Mouse (Mus musculus): ENCODE results near the gene Pfdn5. TPM values are rescaled to one million over a fixed set of nuclear protein-coding genes. Genes with fewer than 3 reads are reported as not detected.

Pfdn5 gene
- polyA plus RNA-seq, 1 experiment from 2014 or later, result 464 TPM

- no peak for ATAC-seq
- Histone ChIP-seq H3K4me2 (ENCODE audit: low read length) (no peak overlapping the region), H3K9me3 (ENCODE audit: control insufficient read depth, low read length) (no peaks in the 10 kb centered on the region), H3K36me3 (ENCODE audit: control insufficient read depth, insufficient read depth, low read length) (no peaks in the 10 kb centered on the region; the same call in 1 of the 2 replicates), H3K4me1 (ENCODE audit: control insufficient read depth, insufficient read depth, low read depth, low read length) (peaks cover 6% of the 10 kb centered on the region), H3K27me3 (replicated peaks; ENCODE audit: control insufficient read depth, insufficient read depth, low read length) (no peaks in the 10 kb centered on the region), H3K4me3 (ENCODE audit: low read length) (no peak overlapping the region), H3K27ac (ENCODE audit: low read depth, low read length) (no peak overlapping the region), H3K9ac (ENCODE audit: low read depth, low read length) (no peak overlapping the region)
- 81% methylated on average over 4 of the region's 4 CpGs for WGBS
Observed at GRCm38 (mm10) chr15:102346444-102346843, 20.5 kb downstream of the Pfdn5 start.

DNA sequence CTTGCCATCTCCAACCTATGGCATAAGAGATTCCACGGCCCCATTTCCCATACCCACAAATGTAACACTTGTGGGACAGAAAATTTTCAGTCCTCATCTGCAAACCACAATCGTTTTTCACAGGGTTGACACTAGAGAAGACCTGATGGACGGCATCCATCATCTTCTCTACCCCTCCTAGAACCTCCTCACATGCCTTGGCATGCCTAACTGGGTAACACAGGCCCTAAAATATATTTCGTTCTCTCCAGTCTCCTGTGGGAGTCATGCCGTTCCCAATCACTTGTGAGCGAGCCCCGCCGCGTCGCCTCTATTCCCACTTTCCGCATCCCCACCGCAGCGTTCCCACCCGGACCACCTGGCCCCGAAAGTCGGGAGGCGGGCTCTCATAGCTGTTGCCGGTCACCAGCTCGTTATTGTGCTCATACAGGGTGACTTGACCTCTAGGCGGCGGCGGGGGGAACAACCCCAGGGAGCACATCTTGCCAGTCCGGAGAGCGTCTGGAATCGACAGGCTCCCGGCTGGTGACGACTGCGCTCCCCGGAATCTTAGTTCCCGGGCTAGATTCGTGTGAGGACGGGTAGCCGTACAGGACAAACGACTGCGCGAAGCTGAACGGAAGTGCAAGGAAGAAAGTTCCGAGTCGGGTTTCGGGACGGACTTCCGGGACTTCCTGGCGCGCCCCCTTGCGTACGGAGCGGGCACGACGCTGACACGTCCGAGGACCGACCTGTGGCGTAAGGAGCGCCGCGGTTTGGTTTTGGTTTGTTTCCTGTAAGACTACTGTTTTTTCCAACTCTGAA is 24.4 kb downstream of the Pfdn5 start, which contains the start of gene Aaas:
Gene Aaas (minus strand): TSS at position 634 of the 804 bp plus-strand sequence.
- WGBS, result under 1% methylated on average over 56 of the region's 56 CpGs
- peak; percentile 90 for ATAC-seq
- H3K9me3 ChIP-seq (ENCODE audit: control insufficient read depth, low read length), result no peaks in the 10 kb centered on the region

GRCm38 (mm10) chr15:102350942-102351291 is 25.0 kb downstream of the Pfdn5 start:
- 11% methylated on average over 11 of the region's 11 CpGs for WGBS
- H3K36me3 ChIP-seq (ENCODE audit: control insufficient read depth, insufficient read depth, low read length), result no peaks in the 10 kb centered on the region
- no peaks in the 10 kb centered on the region for H3K9me3 ChIP-seq (ENCODE audit: control insufficient read depth, low read length)
- peak overlapping the region; percentile 96 for H3K4me2 ChIP-seq (ENCODE audit: low read length)
- peak overlapping the region; percentile 86 for H3K4me3 ChIP-seq (ENCODE audit: low read length)
- H3K9ac ChIP-seq (ENCODE audit: low read depth, low read length), result peak overlapping the region; percentile 58
- H3K4me1 ChIP-seq (ENCODE audit: control insufficient read depth, insufficient read depth, low read depth, low read length), result peaks cover 16% of the 10 kb centered on the region
- ATAC-seq, result peak; percentile 38; the same call in 1 of the 2 replicates
- peak overlapping the region; percentile 63; the same call in 1 of the 2 replicates for H3K27ac ChIP-seq (ENCODE audit: low read depth, low read length)
- H3K27me3 ChIP-seq (replicated peaks; ENCODE audit: control insufficient read depth, insufficient read depth, low read length), result 0 out of 2 replicates have a peak, but pooled peaks cover 1% of the 10 kb centered on the region

More for the DNA sequence above, 24.4 kb downstream of the Pfdn5 start, which contains the start of gene Aaas:
- H3K36me3 ChIP-seq (ENCODE audit: control insufficient read depth, insufficient read depth, low read length), result no peaks in the 10 kb centered on the region; the same call in 1 of the 2 replicates
- H3K4me3 ChIP-seq (ENCODE audit: low read length), result peak within 1 kb of the TSS; percentile 86
- H3K4me2 ChIP-seq (ENCODE audit: low read length), result peak within 1 kb of the TSS; percentile 96
- peak within 1 kb of the TSS; percentile 72 for H3K27ac ChIP-seq (ENCODE audit: low read depth, low read length)
- H3K9ac ChIP-seq (ENCODE audit: low read depth, low read length), result peak within 1 kb of the TSS; percentile 82
- no peaks in the 10 kb centered on the region for H3K27me3 ChIP-seq (replicated peaks; ENCODE audit: control insufficient read depth, insufficient read depth, low read length)
- H3K4me1 ChIP-seq (ENCODE audit: control insufficient read depth, insufficient read depth, low read depth, low read length), result peaks cover 11% of the 10 kb centered on the region

DNA sequence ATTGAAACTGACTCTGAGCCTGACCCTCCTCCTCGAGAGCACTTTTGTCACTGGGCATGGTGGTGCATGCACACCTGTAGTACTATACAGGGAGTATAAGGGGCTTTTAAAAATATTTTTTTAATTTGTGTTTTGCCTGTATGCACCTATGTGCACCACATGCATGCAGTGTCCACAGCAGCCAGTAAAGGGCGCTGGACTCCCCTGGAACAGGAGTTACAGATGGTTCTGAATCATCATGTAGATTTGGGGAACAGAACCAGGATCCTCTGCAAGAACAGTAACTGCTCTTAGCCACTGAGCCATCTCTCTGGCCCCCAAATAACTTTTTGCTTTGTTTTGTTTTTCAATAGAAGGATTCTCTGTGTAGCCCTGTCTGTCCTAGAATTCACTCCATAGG is 26.3 kb downstream of the Pfdn5 start:
- H3K9ac ChIP-seq (ENCODE audit: low read depth, low read length), result no peak overlapping the region

GRCm38 (mm10) chr15:102353986-102354385 is 28.1 kb downstream of the Pfdn5 start:
- 87% methylated on average over 2 of the region's 2 CpGs for WGBS
- peaks cover 29% of the 10 kb centered on the region for H3K4me1 ChIP-seq (ENCODE audit: control insufficient read depth, insufficient read depth, low read depth, low read length)
- H3K4me2 ChIP-seq (ENCODE audit: low read length), result no peak overlapping the region
- no peak for ATAC-seq
- no peak overlapping the region for H3K27ac ChIP-seq (ENCODE audit: low read depth, low read length)
- H3K9me3 ChIP-seq (ENCODE audit: control insufficient read depth, low read length), result no peaks in the 10 kb centered on the region
- no peak overlapping the region for H3K4me3 ChIP-seq (ENCODE audit: low read length)
- no peaks in the 10 kb centered on the region for H3K36me3 ChIP-seq (ENCODE audit: control insufficient read depth, insufficient read depth, low read length)
- peaks cover 27% of the 10 kb centered on the region for H3K27me3 ChIP-seq (replicated peaks; ENCODE audit: control insufficient read depth, insufficient read depth, low read length)
- no peak overlapping the region for H3K9ac ChIP-seq (ENCODE audit: low read depth, low read length)

More for the DNA sequence above, 26.3 kb downstream of the Pfdn5 start:
- Histone ChIP-seq H3K4me3 (ENCODE audit: low read length) (no peak overlapping the region), H3K27me3 (replicated peaks; ENCODE audit: control insufficient read depth, insufficient read depth, low read length) (peaks cover 13% of the 10 kb centered on the region), H3K9me3 (ENCODE audit: control insufficient read depth, low read length) (no peaks in the 10 kb centered on the region), H3K27ac (ENCODE audit: low read depth, low read length) (no peak overlapping the region), H3K4me1 (ENCODE audit: control insufficient read depth, insufficient read depth, low read depth, low read length) (peaks cover 19% of the 10 kb centered on the region), H3K36me3 (ENCODE audit: control insufficient read depth, insufficient read depth, low read length) (no peaks in the 10 kb centered on the region), H3K4me2 (ENCODE audit: low read length) (no peak overlapping the region)
- WGBS, result 65% methylated on average over 2 of the region's 2 CpGs
- ATAC-seq, result no peak

GRCm38 (mm10) chr15:102355134-102355870 is 29.4 kb downstream of the Pfdn5 start:
- Histone ChIP-seq H3K27me3 (replicated peaks; ENCODE audit: control insufficient read depth, insufficient read depth, low read length) (peaks cover 27% of the 10 kb centered on the region), H3K9ac (ENCODE audit: low read depth, low read length) (peak overlapping the region; percentile 70), H3K36me3 (ENCODE audit: control insufficient read depth, insufficient read depth, low read length) (no peaks in the 10 kb centered on the region), H3K27ac (ENCODE audit: low read depth, low read length) (peak overlapping the region; percentile 73), H3K9me3 (ENCODE audit: control insufficient read depth, low read length) (no peaks in the 10 kb centered on the region), H3K4me2 (ENCODE audit: low read length) (peak overlapping the region; percentile 99), H3K4me1 (ENCODE audit: control insufficient read depth, insufficient read depth, low read depth, low read length) (peaks cover 24% of the 10 kb centered on the region), H3K4me3 (ENCODE audit: low read length) (peak overlapping the region; percentile 52)
- ATAC-seq, result peak; percentile 50
- WGBS, result under 1% methylated on average over 46 of the region's 49 CpGs

GRCm38 (mm10) chr15:102355871-102356441 is 30.0 kb downstream of the Pfdn5 start:
- ATAC-seq, result peak; percentile 26
- WGBS, result under 1% methylated on average over 31 of the region's 38 CpGs
- H3K27ac ChIP-seq (ENCODE audit: low read depth, low read length), result peak overlapping the region; percentile 73
- peaks cover 24% of the 10 kb centered on the region for H3K4me1 ChIP-seq (ENCODE audit: control insufficient read depth, insufficient read depth, low read depth, low read length)
- peaks cover 27% of the 10 kb centered on the region for H3K27me3 ChIP-seq (replicated peaks; ENCODE audit: control insufficient read depth, insufficient read depth, low read length)
- H3K4me2 ChIP-seq (ENCODE audit: low read length), result peak overlapping the region; percentile 99
- no peaks in the 10 kb centered on the region for H3K36me3 ChIP-seq (ENCODE audit: control insufficient read depth, insufficient read depth, low read length)
- no peaks in the 10 kb centered on the region for H3K9me3 ChIP-seq (ENCODE audit: control insufficient read depth, low read length)
- peak overlapping the region; percentile 52 for H3K4me3 ChIP-seq (ENCODE audit: low read length)
- H3K9ac ChIP-seq (ENCODE audit: low read depth, low read length), result peak overlapping the region; percentile 70

DNA sequence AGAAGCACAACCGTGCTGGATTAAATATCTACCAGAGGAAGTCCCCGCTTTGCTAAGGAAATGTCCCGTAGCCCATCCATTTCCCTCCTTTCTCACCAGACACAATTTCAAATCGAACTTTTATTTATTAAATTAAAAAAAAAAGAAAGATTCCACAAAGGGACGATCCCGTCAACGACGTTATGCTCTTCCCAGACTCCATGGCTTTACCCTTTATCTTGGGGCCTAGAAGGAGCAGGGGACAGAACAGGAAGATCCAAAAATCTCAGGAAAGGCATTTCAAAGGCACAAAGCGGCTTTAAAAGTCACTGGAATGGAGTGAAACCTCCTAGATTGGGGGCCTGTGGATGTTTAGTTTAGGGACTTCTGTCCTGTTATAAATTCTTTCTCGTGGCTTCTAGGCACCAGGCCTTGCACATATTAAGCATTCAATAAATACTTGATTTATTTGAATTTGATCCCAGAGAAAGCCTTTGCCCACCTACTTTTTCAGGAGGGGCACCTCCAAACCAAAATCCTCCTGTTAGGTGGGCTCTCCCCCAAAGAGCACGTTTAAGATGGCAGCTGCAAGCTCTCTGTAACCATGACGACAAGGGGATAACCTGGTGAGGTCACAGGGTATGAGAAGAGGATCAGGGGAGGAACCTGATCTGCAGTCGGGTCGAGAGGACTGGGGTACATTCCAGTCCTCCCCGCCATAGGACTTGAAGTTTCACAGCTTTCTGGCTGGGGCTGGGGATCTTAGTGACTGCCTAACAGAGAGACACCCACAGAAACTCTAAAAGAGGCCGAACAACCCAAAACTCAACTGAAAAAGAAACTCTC is 30.8 kb downstream of the Pfdn5 start:
- ATAC-seq, result no peak
- H3K36me3 ChIP-seq (ENCODE audit: control insufficient read depth, insufficient read depth, low read length), result no peaks in the 10 kb centered on the region
- H3K4me2 ChIP-seq (ENCODE audit: low read length), result peak overlapping the region; percentile 99
- 27% methylated on average over 16 of the region's 16 CpGs for WGBS
- H3K9ac ChIP-seq (ENCODE audit: low read depth, low read length), result no peak overlapping the region
- peaks cover 27% of the 10 kb centered on the region for H3K27me3 ChIP-seq (replicated peaks; ENCODE audit: control insufficient read depth, insufficient read depth, low read length)
- no peak overlapping the region; the same call in 1 of the 2 replicates for H3K4me3 ChIP-seq (ENCODE audit: low read length)
- peaks cover 24% of the 10 kb centered on the region for H3K4me1 ChIP-seq (ENCODE audit: control insufficient read depth, insufficient read depth, low read depth, low read length)
- no peaks in the 10 kb centered on the region for H3K9me3 ChIP-seq (ENCODE audit: control insufficient read depth, low read length)
- H3K27ac ChIP-seq (ENCODE audit: low read depth, low read length), result no peak overlapping the region
